Comparison of ENCODE assay signal across 9 mouse cellular contexts in the genomic region with DNA sequence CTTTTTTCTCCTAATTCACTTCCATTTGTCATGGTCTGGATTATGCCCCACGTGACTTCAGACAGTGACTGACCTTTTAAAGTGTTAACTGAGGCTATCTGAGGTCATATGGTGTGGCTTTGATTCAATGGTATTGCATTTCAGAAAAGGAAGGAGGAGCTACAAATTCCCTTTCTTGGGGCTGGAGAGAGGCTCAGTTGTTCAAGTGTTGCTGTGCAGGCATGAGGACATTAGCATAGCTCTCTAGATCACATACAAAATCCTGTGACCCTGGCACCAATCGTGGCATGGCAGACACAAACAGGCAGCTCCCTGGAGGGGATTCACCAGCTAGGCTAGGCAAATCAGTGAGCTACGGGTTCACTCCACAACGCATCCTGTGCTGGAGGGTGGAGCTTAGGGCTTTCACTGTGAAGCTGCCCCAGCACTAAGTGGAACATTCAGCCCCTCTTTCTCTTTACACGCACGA.
DNase-seq lines count a peak whose midpoint lies in the region; ATAC-seq lines count a peak whose summit lies in the region.
"Had no signal": no experiment of that assay in that cellular context is flagged by ENCODE, and none has a peak within 500 bp of the region (broad histone marks: within the 10 kb centered on the region; RNA-seq: fewer than 3 reads in every experiment).

No protein-coding gene starts in this region.

- H3K36me3 ChIP-seq in neural tube, embryonic 13.5 days: no peaks in the 10 kb centered on the region

- DNase-seq in retina, postnatal 1 day: peak; percentile 19
- no peak for DNase-seq in retina, embryonic 14.5 days (ENCODE audit: low spot score)
- DNase-seq in embryo, embryonic 9.5 days (ENCODE audit: extremely low spot score): peak; percentile 35
- DNase-seq in induced T-regulatory cell, adult 2 months (ENCODE audit: low read depth): peak; percentile 78
- no peak for DNase-seq in cerebellum, postnatal 14 days
- DNase-seq in layer of hippocampus, adult 9-10 months (ENCODE audit: low spot score): no peak

- peaks cover 16% of the 10 kb centered on the region for H3K4me1 ChIP-seq in neural tube, embryonic 13.5 days (replicated peaks)

- no peaks in the 10 kb centered on the region for H3K27me3 ChIP-seq in neural tube, embryonic 13.5 days
- H3K27me3 ChIP-seq: megakaryocyte, embryonic 14.5 days had no signal

- H3K9ac ChIP-seq in neural tube, embryonic 13.5 days: no peak overlapping the region

- no peak overlapping the region for H3K27ac ChIP-seq in neural tube, embryonic 13.5 days (replicated peaks)

- H3K9me3 ChIP-seq in neural tube, embryonic 13.5 days: no peaks in the 10 kb centered on the region
- H3K9me3 ChIP-seq: megakaryocyte, embryonic 14.5 days had no signal

- 0 out of 2 replicates have a peak, but pooled peaks have one; percentile 43 for ATAC-seq in neural tube, embryonic 13.5 days (ENCODE audit: low read depth)
- no peak for ATAC-seq in megakaryocyte, adult 5-6 weeks (ENCODE audit: poor library complexity, severe bottlenecking)

- H3K4me3 ChIP-seq in neural tube, embryonic 13.5 days: no peak overlapping the region
- H3K4me3 ChIP-seq: megakaryocyte, embryonic 14.5 days had no signal

- WGBS in neural tube, embryonic 13.5 days: 5% methylated on average over 6 of the region's 6 CpGs

- peak overlapping the region; percentile 14; the same call in 1 of the 2 replicates for H3K4me2 ChIP-seq in neural tube, embryonic 13.5 days

Comparison
In these comparisons a context has a peak if more than half of its experiments do, and no peak if none do; other contexts are left out.
1. DNase-seq: peak in retina, postnatal 1 day (single experiment), embryo, embryonic 9.5 days (single experiment) and induced T-regulatory cell, adult 2 months (single experiment); none in retina, embryonic 14.5 days (single experiment), cerebellum, postnatal 14 days (0 of 2) and layer of hippocampus, adult 9-10 months (single experiment).